Mouse (Mus musculus) v-Abl transformed pro-B cells (cell line): ENCODE data around the gene Il1f10.

Experiments
- in situ Hi-C, 2 experiments: fragments of 400-800 bp; cut with MboI; formaldehyde crosslinking; loops; one replicate each; pipeline ENCODE4 v1.15.1; 2025; ENCODE audit not compliant: unreplicated experiment in 2 of 2

Gene Il1f10

GRCm38 (mm10) chr2:24290896-24291295 is at the start of gene Il1f10:
Gene Il1f10 (plus strand): TSS chr2:24291196.
- in situ Hi-C loops = loop anchor here (5.0 to 10.0 kb wide), 3 partner anchors 111 to 494 kb away; no protein-coding TSS in a partner anchor

- in situ Hi-C loops = no loop called here
These were observed 23.5 kb upstream of the Il1f10 start for GRCm38 (mm10) chr2:24267503-24267902.

- in situ Hi-C loops = no loop called here
These were observed 17.4 kb upstream of the Il1f10 start for GRCm38 (mm10) chr2:24273619-24274018.

DNA sequence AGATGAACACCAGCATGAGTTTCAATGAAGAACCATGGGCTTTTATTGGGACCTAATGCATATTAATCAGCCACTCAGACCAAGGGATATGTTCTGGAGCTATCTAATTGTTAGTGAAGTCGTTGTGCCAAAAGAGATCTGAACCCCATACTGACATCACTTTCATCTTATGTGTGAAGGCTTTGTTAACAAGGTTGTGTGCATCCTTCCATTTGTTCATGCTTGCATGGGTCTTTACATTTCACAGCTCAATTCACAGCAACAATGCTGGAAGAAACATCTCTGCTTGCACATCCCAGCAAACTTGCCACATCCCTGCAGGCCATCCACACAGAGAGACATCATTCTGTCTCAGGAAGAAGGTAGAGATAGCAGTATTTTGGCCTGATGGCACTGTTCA is 15.8 kb upstream of the Il1f10 start:
- in situ Hi-C loops = no loop called here

GRCm38 (mm10) chr2:24276654-24277053 is 14.3 kb upstream of the Il1f10 start, which contains the start of gene Il1f5:
Gene Il1f5 (plus strand): TSS chr2:24276954.
- in situ Hi-C loops = no loop called here

- in situ Hi-C loops = loop anchor here (5.0 to 10.0 kb wide), 5 partner anchors 68 to 490 kb away; no protein-coding TSS in a partner anchor
These were observed 3.6 kb downstream of the Il1f10 start for GRCm38 (mm10) chr2:24294616-24295015.

DNA sequence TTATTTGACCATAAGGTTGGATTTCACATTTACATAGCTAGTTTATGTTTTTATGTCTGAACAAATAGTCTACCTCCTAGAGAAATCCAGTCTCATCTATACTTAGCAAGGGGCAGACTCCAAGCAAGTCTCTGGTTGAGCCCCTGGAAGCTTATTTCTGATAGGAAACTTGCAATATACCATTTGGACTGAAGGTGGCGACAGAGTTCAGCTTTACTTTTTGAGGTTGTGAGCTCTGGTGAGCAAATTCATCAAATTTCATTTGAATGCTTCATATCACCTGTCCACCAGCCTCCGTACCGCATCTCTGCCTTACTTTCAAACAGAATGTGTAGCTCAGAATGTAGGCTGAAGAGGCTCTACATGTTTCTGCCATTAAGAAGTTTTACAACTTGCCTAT is 5.8 kb downstream of the Il1f10 start:
- in situ Hi-C loops = loop anchor here in 1 of 2 experiments (5.0 to 10.0 kb wide), 3 partner anchors 65 to 488 kb away; no protein-coding TSS in a partner anchor

GRCm38 (mm10) chr2:24311302-24312001 is 20.5 kb downstream of the Il1f10 start:
- in situ Hi-C loops = loop anchor here in 1 of 2 experiments (5.0 kb wide), 1 partner anchor 441 kb away; no protein-coding TSS in a partner anchor

GRCm38 (mm10) chr2:24316919-24317318 is 25.9 kb downstream of the Il1f10 start:
- in situ Hi-C loops = no loop called here

DNA sequence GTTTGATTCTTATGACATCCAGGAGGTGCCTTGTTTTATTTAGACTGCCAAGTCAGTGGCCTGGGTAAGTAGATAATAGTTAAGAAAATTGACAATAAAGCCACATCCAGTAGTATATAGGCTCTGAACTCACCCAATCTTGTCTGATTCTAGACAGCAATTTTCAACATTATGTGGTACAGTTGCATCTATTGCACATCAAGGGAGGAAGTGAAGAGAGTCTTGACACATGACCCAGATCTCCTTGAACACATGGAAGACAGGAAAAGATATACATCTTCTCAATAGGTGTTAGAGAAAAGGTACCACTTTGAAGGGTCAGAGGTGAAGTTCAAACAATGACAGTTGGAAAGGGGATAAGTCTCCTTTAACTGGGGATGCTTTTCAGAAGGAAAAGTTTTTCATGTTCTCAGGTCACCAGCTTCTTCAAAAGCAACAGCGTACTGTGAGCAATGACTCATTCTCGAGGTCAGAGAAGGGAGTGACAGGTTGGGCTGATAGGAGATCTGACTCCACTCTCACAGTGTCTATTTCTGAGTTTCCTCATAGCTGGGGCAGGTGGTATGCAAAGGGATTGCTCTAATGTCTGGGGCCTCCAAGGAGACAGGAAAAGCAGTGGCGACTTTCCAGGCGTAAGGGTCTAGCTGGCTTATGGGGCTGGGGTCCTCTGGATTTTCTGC is 27.1 kb downstream of the Il1f10 start:
- in situ Hi-C loops = no loop called here

DNA sequence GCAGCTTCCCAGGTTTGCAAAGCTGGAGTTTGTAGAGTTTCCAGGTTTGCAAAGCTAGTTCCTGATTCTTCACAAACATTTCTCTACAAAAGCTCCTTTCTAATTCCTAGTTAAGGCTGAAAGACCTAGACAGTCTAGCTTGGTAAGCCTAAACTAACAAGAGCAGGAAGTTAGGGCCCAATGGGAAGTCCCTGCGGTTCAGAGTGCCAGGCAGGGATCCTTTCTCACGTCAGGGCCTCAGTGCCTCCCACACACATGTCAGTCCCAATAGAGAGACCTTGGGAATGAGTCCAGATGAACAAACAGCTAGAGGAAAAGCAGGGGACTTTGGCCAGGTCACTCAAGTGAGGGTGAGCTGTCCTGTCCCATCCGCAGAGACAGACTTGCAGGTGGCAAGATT is 44.3 kb downstream of the Il1f10 start:
- in situ Hi-C loops = no loop called here

GRCm38 (mm10) chr2:24336545-24336944 is 45.5 kb downstream of the Il1f10 start, which contains the start of gene Il1rn:
Gene Il1rn (plus strand): TSS chr2:24336853.
- in situ Hi-C loops = no loop called here

DNA sequence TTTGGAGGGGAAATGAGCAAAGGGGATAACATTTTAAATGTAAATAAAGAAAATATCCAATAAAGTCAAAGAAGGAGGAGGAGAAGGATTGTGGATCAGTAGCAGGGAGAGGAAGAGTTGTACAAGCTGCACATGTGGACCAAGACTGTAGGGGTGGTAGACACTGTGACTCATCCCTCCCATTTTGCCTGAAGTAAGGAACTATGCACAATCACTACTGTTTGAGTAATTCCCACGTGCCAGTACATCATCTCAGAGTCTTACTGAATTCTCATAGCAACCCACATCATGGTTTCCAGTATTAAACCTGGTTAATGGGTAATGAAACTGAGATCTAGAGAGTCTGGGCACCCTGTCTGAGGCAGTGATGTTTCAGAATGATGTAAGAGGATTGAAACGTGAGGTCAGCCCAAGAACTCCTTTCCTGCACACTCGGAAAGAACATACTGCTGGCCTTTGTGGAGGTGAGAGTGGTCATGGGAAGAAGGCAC is 50.4 kb downstream of the Il1f10 start:
- in situ Hi-C loops = no loop called here
